Mouse (Mus musculus) cerebellum, postnatal 10 days (tissue): ENCODE results near the gene Slc44a4.
"Not testable (repeated sequence)": the region's sequence is repeated elsewhere in the genome, so short reads cannot be mapped to it uniquely, and the experiment has no call there.

ENCODE experiments used
- DNase-seq, 2 experiments: peaks; one replicate each; pipeline ENCODE4 v3.0.0; 2021; ENCODE audit warnings: mixed read lengths in 2 of 2

The Slc44a4 gene

GRCm38 (mm10) chr17:34944362-34944761 is 30.1 kb downstream of the Slc44a4 start:
- no peak for DNase-seq

- no peak for DNase-seq
These were observed 32.3 kb downstream of the Slc44a4 start for GRCm38 (mm10) chr17:34946486-34947140.

GRCm38 (mm10) chr17:34947606-34948005 is 33.3 kb downstream of the Slc44a4 start:
- DNase-seq: peak; percentile 41 to 47

GRCm38 (mm10) chr17:34948721-34949552 is 34.7 kb downstream of the Slc44a4 start:
- DNase-seq: not testable (repeated sequence)

- DNase-seq: no peak
These were observed 35.3 kb downstream of the Slc44a4 start for GRCm38 (mm10) chr17:34949553-34949969.

- no peak for DNase-seq
These were observed 36.5 kb downstream of the Slc44a4 start for GRCm38 (mm10) chr17:34950514-34951455.

GRCm38 (mm10) chr17:34951636-34952377 is 37.5 kb downstream of the Slc44a4 start:
- DNase-seq: no peak

- DNase-seq: peak; percentile 93 to 95
These were observed 38.2 kb downstream of the Slc44a4 start for GRCm38 (mm10) chr17:34952378-34953040.

GRCm38 (mm10) chr17:34953258-34953657 is 39.0 kb downstream of the Slc44a4 start:
- DNase-seq: no peak

GRCm38 (mm10) chr17:34953904-34954303 is 39.6 kb downstream of the Slc44a4 start:
- DNase-seq: no peak

GRCm38 (mm10) chr17:34954831-34955230 is 40.6 kb downstream of the Slc44a4 start:
- no peak for DNase-seq

- DNase-seq: no peak
These were observed 41.6 kb downstream of the Slc44a4 start for GRCm38 (mm10) chr17:34955884-34956283.

- DNase-seq: no peak
These were observed 42.1 kb downstream of the Slc44a4 start for GRCm38 (mm10) chr17:34956340-34956739.

GRCm38 (mm10) chr17:34957291-34957690 is 43.0 kb downstream of the Slc44a4 start:
- DNase-seq: not testable (repeated sequence)

- DNase-seq: not testable (repeated sequence)
These were observed 43.7 kb downstream of the Slc44a4 start for GRCm38 (mm10) chr17:34957966-34958365.

- peak in 1 of 2 experiments; percentile 45 for DNase-seq
These were observed 44.5 kb downstream of the Slc44a4 start for GRCm38 (mm10) chr17:34958734-34959129.

- DNase-seq: peak; percentile 77 to 79
These were observed 45.0 kb downstream of the Slc44a4 start, which contains the start of gene Hspa1b for GRCm38 (mm10) chr17:34959130-34959778. TSS of gene Hspa1b (minus strand) at chr17:34959238.

- no peak for DNase-seq
These were observed 45.7 kb downstream of the Slc44a4 start for GRCm38 (mm10) chr17:34959881-34960515.

GRCm38 (mm10) chr17:34960702-34961493 is 46.6 kb downstream of the Slc44a4 start:
- DNase-seq: no peak
